13 mouse cellular contexts compared by ENCODE assay signal in the genomic region with DNA sequence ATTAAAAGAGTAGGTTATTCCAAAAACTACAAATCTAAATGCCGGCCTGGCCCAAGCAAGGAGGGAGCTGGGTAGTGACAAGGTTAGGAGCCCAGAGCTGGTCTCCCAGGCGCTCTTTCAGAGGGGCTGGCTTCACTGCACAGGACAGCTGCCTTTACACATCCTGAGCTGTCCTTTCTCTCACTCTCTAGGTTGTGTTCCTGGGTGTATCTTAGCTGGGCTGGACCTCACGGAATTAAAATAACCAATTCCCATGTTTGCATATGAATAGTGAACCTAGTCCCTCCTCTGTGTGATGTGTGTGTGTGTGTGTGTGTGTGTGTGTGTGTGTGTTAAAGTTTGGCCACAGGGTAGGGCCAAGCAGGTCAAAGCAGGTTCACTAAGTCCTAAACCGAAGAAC. TPM values are rescaled to one million over a fixed set of nuclear protein-coding genes. Genes with fewer than 3 reads are reported as not detected.
DNase-seq lines count a peak whose midpoint lies in the region; ATAC-seq and TF ChIP-seq lines count a peak whose summit lies in the region.
"Had no signal": no experiment of that assay in that cellular context is flagged by ENCODE, and none has a peak within 500 bp of the region (broad histone marks: within the 10 kb centered on the region; RNA-seq: fewer than 3 reads in every experiment).

No protein-coding gene starts in this region.

- no peaks in the 10 kb centered on the region; the same call in 1 of the 2 replicates for H3K36me3 ChIP-seq in limb, embryonic 12.5 days
- H3K36me3 ChIP-seq in limb, embryonic 10.5 days: peaks cover 6% of the 10 kb centered on the region
- no peaks in the 10 kb centered on the region for H3K36me3 ChIP-seq in forebrain, embryonic 16.5 days (ENCODE audit: control insufficient read depth, insufficient read depth)
- no peaks in the 10 kb centered on the region for H3K36me3 ChIP-seq in hindbrain, postnatal 0 days (ENCODE audit: insufficient read depth, low read length)
- H3K36me3 ChIP-seq in neural tube, embryonic 15.5 days: 0 out of 2 replicates have a peak, but pooled peaks cover 4% of the 10 kb centered on the region

- 87% methylated on average over 4 of the region's 4 CpGs for WGBS in limb, embryonic 12.5 days
- WGBS in limb, embryonic 10.5 days: 84% methylated on average over 4 of the region's 4 CpGs
- 63% methylated on average over 4 of the region's 4 CpGs for WGBS in forebrain, embryonic 16.5 days
- 57% methylated on average over 4 of the region's 4 CpGs for WGBS in hindbrain, postnatal 0 days
- 60% methylated on average over 4 of the region's 4 CpGs for WGBS in neural tube, embryonic 15.5 days

- H3K4me2 ChIP-seq in limb, embryonic 12.5 days: 0 out of 2 replicates have a peak overlapping the region, but pooled peaks have one; percentile 86
- peak overlapping the region; percentile 50 for H3K4me2 ChIP-seq in forebrain, embryonic 16.5 days (ENCODE audit: low read length)
- H3K4me2 ChIP-seq in hindbrain, postnatal 0 days (ENCODE audit: low read depth, low read length): peak overlapping the region; percentile 72
- peak overlapping the region; percentile 73 for H3K4me2 ChIP-seq in neural tube, embryonic 15.5 days

- ATAC-seq in limb, embryonic 12.5 days (ENCODE audit: insufficient number of reproducible peaks, insufficient read depth, low FRiP score, low TSS enrichment, low read depth): no peak
- no peak for ATAC-seq in forebrain, embryonic 16.5 days
- ATAC-seq in hindbrain, postnatal 0 days: no peak
- ATAC-seq in neural tube, embryonic 15.5 days (ENCODE audit: low FRiP score): no peak
- ATAC-seq in megakaryocyte progenitor cell, adult 5-6 weeks (replicated peaks; ENCODE audit: poor library complexity): no peak
- ATAC-seq: lung, postnatal 0 days had no signal

- no peak for TF ChIP-seq CTCF in hindbrain, postnatal 0 days (IDR thresholded peaks at IDR 0.05; ENCODE audit: low read depth)

- H3K27me3 ChIP-seq in limb, embryonic 12.5 days: no peaks in the 10 kb centered on the region
- H3K27me3 ChIP-seq in limb, embryonic 10.5 days (ENCODE audit: low read depth, poor library complexity, severe bottlenecking): 0 out of 2 replicates have a peak, but pooled peaks cover 4% of the 10 kb centered on the region
- H3K27me3 ChIP-seq in forebrain, embryonic 16.5 days (replicated peaks; ENCODE audit: control insufficient read depth, insufficient read depth, low read length): no peaks in the 10 kb centered on the region
- no peaks in the 10 kb centered on the region for H3K27me3 ChIP-seq in hindbrain, postnatal 0 days (ENCODE audit: insufficient read depth, low read length)
- H3K27me3 ChIP-seq in neural tube, embryonic 15.5 days (replicated peaks): no peaks in the 10 kb centered on the region

- H3K27ac ChIP-seq in limb, embryonic 12.5 days: no peak overlapping the region
- H3K27ac ChIP-seq in limb, embryonic 10.5 days: no peak overlapping the region
- 0 out of 2 replicates have a peak overlapping the region, but pooled peaks have one; percentile 23 for H3K27ac ChIP-seq in forebrain, embryonic 16.5 days (ENCODE audit: low read length)
- peak overlapping the region; percentile 32; the same call in 1 of the 2 replicates for H3K27ac ChIP-seq in hindbrain, postnatal 0 days
- H3K27ac ChIP-seq in neural tube, embryonic 15.5 days (replicated peaks): no peak overlapping the region; the same call in 1 of the 2 replicates

- H3K4me1 ChIP-seq in limb, embryonic 12.5 days (replicated peaks): peaks cover 14% of the 10 kb centered on the region
- H3K4me1 ChIP-seq in limb, embryonic 10.5 days: peaks cover 29% of the 10 kb centered on the region
- peaks cover 12% of the 10 kb centered on the region for H3K4me1 ChIP-seq in forebrain, embryonic 16.5 days (replicated peaks; ENCODE audit: control insufficient read depth, insufficient read depth, low read length)
- peaks cover 5% of the 10 kb centered on the region for H3K4me1 ChIP-seq in hindbrain, postnatal 0 days (ENCODE audit: insufficient read depth, low read length)
- peaks cover 23% of the 10 kb centered on the region for H3K4me1 ChIP-seq in neural tube, embryonic 15.5 days

- peaks cover 8% of the 10 kb centered on the region; the same call in 1 of the 2 replicates for H3K9me3 ChIP-seq in limb, embryonic 12.5 days
- no peaks in the 10 kb centered on the region for H3K9me3 ChIP-seq in limb, embryonic 10.5 days (replicated peaks)
- 0 out of 2 replicates have a peak, but pooled peaks cover 2% of the 10 kb centered on the region for H3K9me3 ChIP-seq in forebrain, embryonic 16.5 days (ENCODE audit: control insufficient read depth, low read length)
- no peaks in the 10 kb centered on the region for H3K9me3 ChIP-seq in hindbrain, postnatal 0 days (ENCODE audit: low read length)
- no peaks in the 10 kb centered on the region for H3K9me3 ChIP-seq in neural tube, embryonic 15.5 days (replicated peaks)

- DNase-seq in limb, embryonic 10.5 days (ENCODE audit: low spot score): no peak
- DNase-seq in hindbrain, postnatal 0 days (ENCODE audit: low spot score): no peak
- DNase-seq in layer of hippocampus, adult 11-12 months (ENCODE audit: low spot score): no peak
- DNase-seq: cerebellum, postnatal 10 days; gastrocnemius, postnatal 25 days; layer of hippocampus, adult 9-11 months; retina, postnatal 1 day; thymus, postnatal 36 days had no signal

- H3K9ac ChIP-seq in limb, embryonic 12.5 days (replicated peaks): no peak overlapping the region
- peak overlapping the region; percentile 25; the same call in 1 of the 2 replicates for H3K9ac ChIP-seq in forebrain, embryonic 16.5 days (replicated peaks; ENCODE audit: low read depth, low read length)
- 0 out of 2 replicates have a peak overlapping the region, but pooled peaks have one; percentile 24 for H3K9ac ChIP-seq in hindbrain, postnatal 0 days (replicated peaks; ENCODE audit: low read length)
- peak overlapping the region; percentile 26; the same call in 1 of the 2 replicates for H3K9ac ChIP-seq in neural tube, embryonic 15.5 days (replicated peaks)

- no peak overlapping the region for H3K4me3 ChIP-seq in limb, embryonic 12.5 days (replicated peaks)
- no peak overlapping the region for H3K4me3 ChIP-seq in limb, embryonic 10.5 days
- H3K4me3 ChIP-seq in forebrain, embryonic 16.5 days (replicated peaks; ENCODE audit: low read length): peak overlapping the region; percentile 34
- H3K4me3 ChIP-seq in hindbrain, postnatal 0 days (ENCODE audit: low read length): peak overlapping the region; percentile 85
- peak overlapping the region; percentile 87 for H3K4me3 ChIP-seq in neural tube, embryonic 15.5 days (replicated peaks)

RNA-seq across cellular contexts. Expression of a gene that starts 2.2 kb away (rescaled TPM):
- polyA plus RNA-seq in limb, embryonic 12.5 days (2016; fragmentation: Nextera tagmentation; extraction: Ambion mirVana): 15.1 and 15.8 TPM in 2 replicates
- 5.4 and 6.6 TPM in 2 replicates for polyA plus RNA-seq in limb, embryonic 10.5 days (2016; fragmentation: Nextera tagmentation; extraction: Ambion mirVana)
- 29.9 and 32.0 TPM in 2 replicates for polyA plus RNA-seq in forebrain, embryonic 16.5 days (2015; fragmentation: Nextera tagmentation; extraction: Ambion mirVana)
- total RNA-seq in hindbrain, postnatal 0 days (2014; rRNA removed): 18.8 and 27.9 TPM in 2 replicates
- polyA plus RNA-seq in hindbrain, postnatal 0 days (2015; fragmentation: Nextera tagmentation; extraction: Ambion mirVana): 24.4 TPM in 2 replicates
- polyA plus RNA-seq in neural tube, embryonic 15.5 days (2015; fragmentation: Nextera tagmentation; extraction: Ambion mirVana): 26.1 and 30.7 TPM in 2 replicates
- total RNA-seq in megakaryocyte progenitor cell, adult 5-6 weeks (2015): 0.07 and 0.90 TPM in 2 replicates
- 0.07 TPM in 1 of 2 replicates, not detected in the other for total RNA-seq in megakaryocyte progenitor cell, adult 5-6 weeks (2017)

RNA-seq across cellular contexts. Expression of a gene that starts 52.2 kb away (rescaled TPM):
- 45.3 and 51.3 TPM in 2 replicates for polyA plus RNA-seq in limb, embryonic 12.5 days (2016; fragmentation: Nextera tagmentation; extraction: Ambion mirVana)
- polyA plus RNA-seq in limb, embryonic 10.5 days (2016; fragmentation: Nextera tagmentation; extraction: Ambion mirVana): 36.6 and 36.8 TPM in 2 replicates
- polyA plus RNA-seq in forebrain, embryonic 16.5 days (2015; fragmentation: Nextera tagmentation; extraction: Ambion mirVana): 31.2 and 35.6 TPM in 2 replicates
- total RNA-seq in hindbrain, postnatal 0 days (2014; rRNA removed): 13.9 and 17.0 TPM in 2 replicates
- 57.6 and 59.8 TPM in 2 replicates for polyA plus RNA-seq in hindbrain, postnatal 0 days (2015; fragmentation: Nextera tagmentation; extraction: Ambion mirVana)
- 44.4 and 46.8 TPM in 2 replicates for polyA plus RNA-seq in neural tube, embryonic 15.5 days (2015; fragmentation: Nextera tagmentation; extraction: Ambion mirVana)
- total RNA-seq in megakaryocyte progenitor cell, adult 5-6 weeks (2015): 37.4 and 37.7 TPM in 2 replicates
- total RNA-seq in megakaryocyte progenitor cell, adult 5-6 weeks (2017): 35.3 and 56.9 TPM in 2 replicates

Comparison
In these comparisons a context has a peak if more than half of its experiments do, and no peak if none do; other contexts are left out.
1. H3K27ac ChIP-seq: peak in forebrain, embryonic 16.5 days (single experiment) and hindbrain, postnatal 0 days (single experiment); none in limb, embryonic 12.5 days (single experiment), limb, embryonic 10.5 days (single experiment) and neural tube, embryonic 15.5 days (single experiment).
2. H3K4me3 ChIP-seq: peak in forebrain, embryonic 16.5 days (single experiment), hindbrain, postnatal 0 days (single experiment) and neural tube, embryonic 15.5 days (single experiment); none in limb, embryonic 12.5 days (single experiment) and limb, embryonic 10.5 days (single experiment).
3. Peak in every context shown above with its lines, with median percentiles within 50 percentile points of each other: H3K4me2 ChIP-seq.